Mouse (Mus musculus) T-cell, adult 2 months (primary cell): ENCODE results near the gene Skap2.

ENCODE experiments used
- DNase-seq: peaks from one replicate; pipeline ENCODE4 v3.0.0; 2022; ENCODE audit warnings: low spot score

The Skap2 gene

GRCm38 (mm10) chr6:52012409-52013244, at the start of gene Skap2:
TSS of gene Skap2 (minus strand) at chr6:52012549.
- peak; percentile 95 for DNase-seq

GRCm38 (mm10) chr6:52058899-52059448, 46.6 kb upstream of the Skap2 start:
- no peak for DNase-seq

- no peak for DNase-seq
Measured at GRCm38 (mm10) chr6:52058120-52058519, 45.8 kb upstream of the Skap2 start.

- DNase-seq, result no peak
Measured at GRCm38 (mm10) chr6:52053567-52054561, 41.5 kb upstream of the Skap2 start.

- DNase-seq, result no peak
Measured at GRCm38 (mm10) chr6:52050062-52050461, 37.7 kb upstream of the Skap2 start.

GRCm38 (mm10) chr6:52045517-52045916, 33.2 kb upstream of the Skap2 start:
- no peak for DNase-seq

GRCm38 (mm10) chr6:52036077-52036476, 23.7 kb upstream of the Skap2 start:
- no peak for DNase-seq

GRCm38 (mm10) chr6:52031181-52031580, 18.8 kb upstream of the Skap2 start:
- no peak for DNase-seq

- no peak for DNase-seq
Measured at GRCm38 (mm10) chr6:52028131-52028530, 15.8 kb upstream of the Skap2 start.

GRCm38 (mm10) chr6:52027181-52027580, 14.8 kb upstream of the Skap2 start:
- DNase-seq, result no peak

GRCm38 (mm10) chr6:52026281-52026680, 13.9 kb upstream of the Skap2 start:
- no peak for DNase-seq

- DNase-seq, result no peak
Measured at GRCm38 (mm10) chr6:52024730-52025129, 12.4 kb upstream of the Skap2 start.

GRCm38 (mm10) chr6:52022363-52022762, 10.0 kb upstream of the Skap2 start:
- DNase-seq, result no peak

GRCm38 (mm10) chr6:52020276-52020675, 7.9 kb upstream of the Skap2 start:
- DNase-seq, result no peak

GRCm38 (mm10) chr6:52013245-52013945, 1.0 kb upstream of the Skap2 start:
- no peak for DNase-seq

GRCm38 (mm10) chr6:52011559-52012408, 565 bp downstream of the Skap2 start:
- DNase-seq, result peak; percentile 17

- DNase-seq, result no peak
Measured at GRCm38 (mm10) chr6:52009385-52009784, 3.0 kb downstream of the Skap2 start.

GRCm38 (mm10) chr6:52008757-52009156, 3.6 kb downstream of the Skap2 start:
- DNase-seq, result no peak

- no peak for DNase-seq
Measured at GRCm38 (mm10) chr6:52006649-52007218, 5.6 kb downstream of the Skap2 start.

- DNase-seq, result no peak
Measured at GRCm38 (mm10) chr6:52005963-52006648, 6.2 kb downstream of the Skap2 start.
